ENCODE assay signal across 9 mouse cellular contexts in the genomic region with DNA sequence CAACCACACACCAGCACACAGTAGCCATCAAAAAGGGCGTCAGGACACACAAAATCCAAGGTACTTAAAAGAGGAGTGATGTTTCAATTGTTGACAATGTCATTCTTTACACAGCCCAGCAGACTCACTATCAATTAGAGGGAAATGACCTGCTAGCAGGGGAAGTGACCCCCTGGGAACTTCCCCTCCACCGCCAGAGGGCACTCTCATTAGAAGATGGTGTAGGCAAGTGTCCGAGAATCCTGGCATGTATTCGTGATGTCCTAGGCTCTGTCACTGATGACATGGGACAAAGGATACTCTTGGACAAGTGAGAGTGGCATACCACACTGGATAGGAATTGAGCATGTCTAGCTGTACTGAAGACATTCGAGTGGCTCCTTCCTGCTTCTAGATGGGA.
DNase-seq lines count a peak whose midpoint lies in the region; ATAC-seq and TF ChIP-seq lines count a peak whose summit lies in the region.
"Had no signal": no experiment of that assay in that cellular context is flagged by ENCODE, and none has a peak within 500 bp of the region (broad histone marks: within the 10 kb centered on the region; RNA-seq: fewer than 3 reads in every experiment).

No protein-coding gene starts in this region.

- WGBS in hindbrain, embryonic 10.5 days = 58% methylated on average over 5 of the region's 5 CpGs
- WGBS in hindbrain, embryonic 16.5 days = 62% methylated on average over 5 of the region's 5 CpGs
- WGBS in midbrain, postnatal 0 days = 63% methylated on average over 5 of the region's 5 CpGs
- 62% methylated on average over 5 of the region's 5 CpGs for WGBS in midbrain, embryonic 10.5 days
- WGBS in stomach, postnatal 0 days = 61% methylated on average over 5 of the region's 5 CpGs
- WGBS in forebrain, embryonic 12.5 days = 67% methylated on average over 5 of the region's 5 CpGs

- H3K4me2 ChIP-seq in hindbrain, embryonic 16.5 days (ENCODE audit: low read length) = no peak overlapping the region
- H3K4me2 ChIP-seq in midbrain, postnatal 0 days (ENCODE audit: low read depth, low read length, poor library complexity, severe bottlenecking) = no peak overlapping the region
- H3K4me2 ChIP-seq in stomach, postnatal 0 days (replicated peaks; ENCODE audit: low read depth) = no peak overlapping the region
- no peak overlapping the region for H3K4me2 ChIP-seq in forebrain, embryonic 12.5 days
- H3K4me2 ChIP-seq: hindbrain, embryonic 12.5 days had no signal

- H3K4me1 ChIP-seq in hindbrain, embryonic 10.5 days (replicated peaks) = no peaks in the 10 kb centered on the region
- H3K4me1 ChIP-seq in hindbrain, embryonic 16.5 days (ENCODE audit: control insufficient read depth, insufficient read depth, low read depth, low read length) = no peaks in the 10 kb centered on the region
- no peaks in the 10 kb centered on the region for H3K4me1 ChIP-seq in midbrain, postnatal 0 days (ENCODE audit: insufficient read depth, low read length)
- no peaks in the 10 kb centered on the region for H3K4me1 ChIP-seq in midbrain, embryonic 10.5 days
- H3K4me1 ChIP-seq in stomach, postnatal 0 days (replicated peaks; ENCODE audit: control insufficient read depth, insufficient read depth) = no peaks in the 10 kb centered on the region
- no peaks in the 10 kb centered on the region for H3K4me1 ChIP-seq in forebrain, embryonic 12.5 days
- H3K4me1 ChIP-seq: hindbrain, embryonic 12.5 days had no signal

- no peak overlapping the region for H3K9ac ChIP-seq in hindbrain, embryonic 16.5 days (ENCODE audit: low read depth, low read length)
- H3K9ac ChIP-seq in midbrain, postnatal 0 days (replicated peaks; ENCODE audit: low read length, poor library complexity, severe bottlenecking) = no peak overlapping the region
- no peak overlapping the region for H3K9ac ChIP-seq in stomach, postnatal 0 days (ENCODE audit: low read length)
- H3K9ac ChIP-seq in forebrain, embryonic 12.5 days = no peak overlapping the region
- H3K9ac ChIP-seq: hindbrain, embryonic 12.5 days had no signal

- no peaks in the 10 kb centered on the region for H3K36me3 ChIP-seq in hindbrain, embryonic 10.5 days
- no peaks in the 10 kb centered on the region for H3K36me3 ChIP-seq in hindbrain, embryonic 16.5 days (ENCODE audit: control insufficient read depth, insufficient read depth, low read length)
- H3K36me3 ChIP-seq in midbrain, postnatal 0 days (ENCODE audit: insufficient read depth, low read length) = no peaks in the 10 kb centered on the region
- H3K36me3 ChIP-seq in midbrain, embryonic 10.5 days = no peaks in the 10 kb centered on the region
- H3K36me3 ChIP-seq in stomach, postnatal 0 days (ENCODE audit: control insufficient read depth, insufficient read depth, low read length) = no peaks in the 10 kb centered on the region
- no peaks in the 10 kb centered on the region for H3K36me3 ChIP-seq in forebrain, embryonic 12.5 days (replicated peaks)
- H3K36me3 ChIP-seq: hindbrain, embryonic 12.5 days had no signal

- peak; percentile 30 for DNase-seq in hindbrain, embryonic 10.5 days (ENCODE audit: low spot score)
- no peak for DNase-seq in midbrain, postnatal 0 days (ENCODE audit: low spot score)
- no peak for DNase-seq in midbrain, embryonic 10.5 days (ENCODE audit: low spot score)
- DNase-seq in adrenal gland, postnatal 36 days = peak; percentile 13 to 42
- no peak for DNase-seq in stomach, postnatal 0 days (ENCODE audit: low spot score)
- DNase-seq: layer of hippocampus, postnatal 36 days had no signal

- H3K4me3 ChIP-seq in hindbrain, embryonic 10.5 days = no peak overlapping the region
- no peak overlapping the region for H3K4me3 ChIP-seq in hindbrain, embryonic 16.5 days (ENCODE audit: low read length)
- no peak overlapping the region for H3K4me3 ChIP-seq in midbrain, postnatal 0 days (ENCODE audit: low read depth, low read length)
- no peak overlapping the region for H3K4me3 ChIP-seq in midbrain, embryonic 10.5 days
- H3K4me3 ChIP-seq in stomach, postnatal 0 days (ENCODE audit: low read depth, low read length) = no peak overlapping the region
- H3K4me3 ChIP-seq in forebrain, embryonic 12.5 days (replicated peaks) = no peak overlapping the region
- H3K4me3 ChIP-seq: hindbrain, embryonic 12.5 days had no signal

- no peak for TF ChIP-seq EP300 in stomach, postnatal 0 days (optimal IDR thresholded peaks at IDR 0.05)

- peak; percentile 28; the same call in 1 of the 2 replicates for TF ChIP-seq CTCF in midbrain, postnatal 0 days (IDR thresholded peaks at IDR 0.05)
- TF ChIP-seq CTCF in stomach, postnatal 0 days (IDR thresholded peaks at IDR 0.05; ENCODE audit: low read depth) = peak; percentile 43; the same call in 1 of the 2 replicates

- no peak overlapping the region for H3K27ac ChIP-seq in hindbrain, embryonic 10.5 days
- no peak overlapping the region for H3K27ac ChIP-seq in hindbrain, embryonic 16.5 days (ENCODE audit: low read depth, low read length)
- no peak overlapping the region for H3K27ac ChIP-seq in midbrain, postnatal 0 days (ENCODE audit: low read depth, low read length)
- H3K27ac ChIP-seq in midbrain, embryonic 10.5 days (replicated peaks) = no peak overlapping the region
- H3K27ac ChIP-seq in stomach, postnatal 0 days (replicated peaks) = no peak overlapping the region
- H3K27ac ChIP-seq in forebrain, embryonic 12.5 days = no peak overlapping the region
- H3K27ac ChIP-seq: hindbrain, embryonic 12.5 days had no signal

- no peaks in the 10 kb centered on the region for H3K27me3 ChIP-seq in hindbrain, embryonic 10.5 days (ENCODE audit: insufficient read depth, poor library complexity, severe bottlenecking)
- no peaks in the 10 kb centered on the region for H3K27me3 ChIP-seq in hindbrain, embryonic 16.5 days (replicated peaks; ENCODE audit: control insufficient read depth, insufficient read depth, low read length)
- H3K27me3 ChIP-seq in midbrain, postnatal 0 days (ENCODE audit: insufficient read depth, low read length) = no peaks in the 10 kb centered on the region
- no peaks in the 10 kb centered on the region for H3K27me3 ChIP-seq in midbrain, embryonic 10.5 days (ENCODE audit: low read depth, poor library complexity, severe bottlenecking)
- H3K27me3 ChIP-seq in stomach, postnatal 0 days (ENCODE audit: control insufficient read depth, insufficient read depth, low read length) = no peaks in the 10 kb centered on the region
- H3K27me3 ChIP-seq in forebrain, embryonic 12.5 days = no peaks in the 10 kb centered on the region
- H3K27me3 ChIP-seq: hindbrain, embryonic 12.5 days had no signal

- H3K9me3 ChIP-seq in hindbrain, embryonic 10.5 days = no peaks in the 10 kb centered on the region
- no peaks in the 10 kb centered on the region for H3K9me3 ChIP-seq in hindbrain, embryonic 16.5 days (ENCODE audit: control insufficient read depth, low read length)
- no peaks in the 10 kb centered on the region for H3K9me3 ChIP-seq in midbrain, postnatal 0 days (ENCODE audit: low read length)
- no peaks in the 10 kb centered on the region for H3K9me3 ChIP-seq in midbrain, embryonic 10.5 days (replicated peaks)
- H3K9me3 ChIP-seq in stomach, postnatal 0 days (ENCODE audit: control insufficient read depth, low read length) = no peaks in the 10 kb centered on the region
- H3K9me3 ChIP-seq in forebrain, embryonic 12.5 days = no peaks in the 10 kb centered on the region
- H3K9me3 ChIP-seq: hindbrain, embryonic 12.5 days had no signal

- ATAC-seq in hindbrain, embryonic 16.5 days = no peak
- no peak for ATAC-seq in midbrain, postnatal 0 days (ENCODE audit: low FRiP score)
- no peak for ATAC-seq in stomach, postnatal 0 days (ENCODE audit: low FRiP score, low TSS enrichment)
- no peak for ATAC-seq in forebrain, embryonic 12.5 days (ENCODE audit: low FRiP score)

Comparison
In these comparisons a context has a peak if more than half of its experiments do, and no peak if none do; other contexts are left out.
1. DNase-seq: peak in hindbrain, embryonic 10.5 days (single experiment) and adrenal gland, postnatal 36 days (2 of 2); none in midbrain, postnatal 0 days (single experiment), midbrain, embryonic 10.5 days (single experiment) and stomach, postnatal 0 days (single experiment).